Mouse (Mus musculus): ENCODE data around the gene Crebl2.

The Crebl2 gene

DNA sequence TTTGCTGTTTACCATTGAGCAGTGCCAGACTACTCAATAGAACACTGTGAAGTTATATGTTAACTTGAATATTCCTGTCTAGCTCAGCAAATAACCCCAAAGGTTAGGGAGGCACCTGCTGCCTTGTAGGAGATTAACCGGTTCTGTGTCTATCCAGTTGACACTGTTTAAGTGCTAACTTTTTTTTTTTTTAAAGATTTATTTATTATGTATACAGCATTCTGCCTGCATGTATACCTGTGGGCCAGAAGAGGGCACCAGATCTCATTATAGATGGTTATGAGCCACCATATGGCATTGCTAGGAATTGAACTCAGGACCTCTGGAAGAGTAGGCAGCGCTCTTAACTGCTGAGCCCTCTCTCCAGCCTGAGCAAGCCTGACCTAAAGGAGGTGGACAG is 43.1 kb downstream of the Crebl2 start:
- DNase-seq (ENCODE audit: low spot score), result no peak

DNA sequence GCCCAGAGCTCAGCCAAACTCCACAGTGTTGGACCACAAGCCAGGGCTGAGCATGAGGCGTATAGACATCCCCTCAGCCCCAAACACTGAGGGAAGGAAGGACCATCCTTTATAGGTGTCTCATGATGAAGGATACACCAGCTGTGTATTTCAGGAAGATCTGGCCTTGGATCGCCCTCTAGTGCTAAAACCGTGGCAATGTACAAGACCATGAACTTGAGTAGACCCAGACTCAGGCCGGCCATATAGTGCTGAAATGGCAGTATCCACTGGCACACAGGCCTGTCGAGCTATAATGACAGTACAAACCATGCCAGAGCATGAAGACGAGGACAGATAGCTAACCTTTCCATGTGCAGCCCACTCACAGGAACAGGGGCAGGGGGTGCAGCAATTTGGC is 46.8 kb downstream of the Crebl2 start:
- no peak for DNase-seq (ENCODE audit: low spot score)

DNA sequence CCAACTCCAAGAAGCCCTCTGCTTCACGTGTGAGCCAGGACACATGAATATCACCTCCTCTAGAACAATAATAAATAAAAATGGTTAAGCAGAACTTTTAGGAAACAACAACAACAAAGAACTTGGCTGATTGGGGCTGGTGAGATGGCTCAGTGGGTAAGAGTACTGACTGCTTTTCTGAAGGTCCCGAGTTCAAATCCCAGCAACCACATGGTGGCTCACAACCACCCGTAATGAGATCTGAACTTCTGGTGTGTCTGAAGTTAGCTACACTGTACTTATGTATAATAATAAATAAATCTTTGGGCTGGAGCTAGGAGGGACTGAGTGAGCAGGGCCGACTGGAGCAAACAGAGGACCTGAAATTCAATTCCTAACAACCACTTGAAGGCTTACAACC is 47.3 kb downstream of the Crebl2 start:
- DNase-seq (ENCODE audit: low spot score), result no peak

DNA sequence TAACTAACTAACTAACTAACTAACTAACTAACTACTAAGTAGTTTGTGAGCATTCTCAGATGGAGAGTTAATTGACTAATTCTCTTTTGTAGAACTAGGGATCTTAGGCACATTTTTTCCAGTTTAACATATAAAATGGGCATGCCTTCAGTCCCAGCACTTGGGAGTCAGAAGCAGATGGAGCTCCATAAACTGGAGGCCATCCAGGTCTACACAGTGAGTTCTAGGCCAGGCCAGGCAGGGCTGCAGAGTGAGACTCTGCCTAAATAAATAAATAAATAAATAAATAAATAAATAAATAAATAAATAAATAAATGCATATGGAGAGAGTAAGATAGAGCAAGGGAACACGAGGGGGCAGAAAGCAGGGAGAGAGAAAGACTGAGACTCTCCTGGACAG is 47.9 kb downstream of the Crebl2 start:
- no peak for DNase-seq (ENCODE audit: low spot score)

DNA sequence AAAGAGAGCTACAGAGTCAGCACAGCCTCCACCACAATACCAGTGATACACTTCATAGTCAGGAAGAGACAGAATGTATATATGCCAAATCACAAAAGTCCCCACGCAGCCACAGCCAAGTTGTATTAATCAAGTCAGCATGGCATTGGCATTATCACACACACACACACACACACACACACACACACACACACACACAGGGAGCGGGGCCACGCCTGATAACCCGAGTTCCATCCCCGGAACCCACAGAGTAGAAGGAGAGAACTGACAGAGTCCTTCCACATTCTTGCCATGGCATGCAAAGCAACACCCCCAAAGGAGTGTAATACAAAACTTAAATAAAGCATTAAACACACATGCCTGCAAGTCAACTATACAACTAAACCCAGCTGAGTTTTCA is 49.6 kb downstream of the Crebl2 start:
- DNase-seq (ENCODE audit: low spot score), result no peak

DNA sequence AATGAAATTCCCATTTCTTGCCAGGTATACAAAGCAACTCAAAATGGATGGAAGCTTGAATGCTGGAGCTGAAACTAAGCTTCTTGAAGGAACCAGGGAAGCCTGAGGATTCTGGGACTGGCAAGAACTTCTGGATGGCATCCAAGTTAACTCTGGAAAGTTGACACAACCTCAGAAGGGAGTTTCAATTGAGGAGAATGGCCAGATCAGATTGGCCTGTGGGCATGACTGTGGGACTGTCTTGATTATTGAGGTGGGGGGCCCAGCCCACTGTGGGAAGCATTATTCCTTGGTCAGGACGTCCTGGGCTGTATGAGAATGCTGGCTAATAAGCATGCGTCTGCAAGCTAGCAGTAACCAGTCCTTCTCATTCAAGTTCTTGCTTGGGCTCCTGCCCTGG is 50.1 kb downstream of the Crebl2 start:
- DNase-seq (ENCODE audit: low spot score), result no peak

DNA sequence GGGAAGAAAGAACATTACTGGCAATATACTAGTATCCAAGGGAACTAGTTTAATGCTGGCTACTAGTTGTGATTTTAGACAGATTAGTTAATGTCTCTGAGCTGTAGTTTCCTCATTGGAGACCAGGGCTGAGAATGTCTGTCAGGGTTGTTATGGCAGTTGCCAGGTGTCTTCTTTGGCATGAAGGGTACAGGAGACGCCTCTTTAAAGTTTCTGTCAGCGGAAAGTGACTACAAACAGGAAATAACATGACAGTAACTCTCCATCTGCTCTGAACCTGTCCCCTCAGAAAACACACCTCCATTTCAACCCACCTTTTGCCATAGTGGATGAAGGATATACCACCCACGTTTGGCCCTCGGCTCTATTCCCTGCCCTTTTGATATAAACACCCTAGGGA is 53.7 kb downstream of the Crebl2 start:
- DNase-seq (ENCODE audit: low spot score), result no peak

DNA sequence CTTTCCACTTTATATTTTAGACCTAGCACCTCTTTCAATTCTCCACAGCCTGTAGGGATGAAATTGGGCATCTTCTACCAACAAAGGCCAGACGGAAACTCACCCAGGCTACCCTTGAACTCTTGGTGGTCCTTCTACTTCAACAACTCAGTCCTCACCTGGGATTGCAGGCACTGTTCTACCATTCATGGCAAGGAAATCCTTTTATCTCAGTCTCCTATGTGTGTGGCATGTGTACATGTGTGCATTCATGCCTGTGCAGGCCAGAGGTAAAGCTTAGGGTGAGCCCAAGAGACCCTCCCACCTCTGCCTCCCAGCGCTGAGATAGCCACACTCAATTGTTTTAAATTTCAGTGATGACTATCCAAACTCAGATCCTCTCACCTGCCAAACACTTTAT is 55.6 kb downstream of the Crebl2 start:
- no peak for DNase-seq (ENCODE audit: low spot score)

DNA sequence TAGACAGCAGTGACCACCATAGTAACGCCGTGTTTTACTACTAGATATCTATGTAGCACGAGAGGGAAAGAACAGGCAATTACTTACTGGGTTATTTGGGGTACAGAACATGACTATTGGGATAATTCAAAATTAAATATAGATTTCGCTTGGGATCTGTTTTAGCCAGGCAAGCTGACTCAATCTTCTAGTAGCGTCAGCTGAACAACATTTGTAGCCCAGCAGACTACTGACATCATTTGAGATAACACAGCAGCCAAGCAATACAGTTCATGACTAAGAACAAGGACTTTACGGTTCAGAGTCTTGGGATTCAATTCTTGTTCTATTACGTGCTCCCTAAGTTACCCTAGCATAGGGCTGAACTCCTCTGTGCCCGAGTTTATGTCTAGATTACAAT is 56.5 kb downstream of the Crebl2 start:
- DNase-seq (ENCODE audit: low spot score), result no peak

DNA sequence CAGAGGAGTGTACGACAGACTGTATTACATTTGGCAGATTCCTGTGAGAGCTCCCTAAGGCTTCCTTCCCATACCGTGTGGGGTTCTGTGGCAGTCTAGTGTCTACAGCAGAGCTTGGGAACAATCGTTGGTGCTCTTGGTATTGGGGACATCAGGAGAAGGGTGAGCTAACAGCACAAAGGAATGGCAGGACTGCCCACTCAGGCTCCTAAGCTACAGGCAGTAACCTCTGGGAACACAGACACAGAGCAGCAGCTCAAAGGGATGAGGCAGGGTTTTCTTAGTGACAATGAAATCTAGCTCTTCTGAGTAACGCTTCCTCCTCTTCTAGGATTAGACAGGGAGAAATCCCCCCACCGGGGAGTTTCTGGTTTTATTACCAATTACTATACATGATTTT is 57.1 kb downstream of the Crebl2 start:
- DNase-seq (ENCODE audit: low spot score), result no peak

DNA sequence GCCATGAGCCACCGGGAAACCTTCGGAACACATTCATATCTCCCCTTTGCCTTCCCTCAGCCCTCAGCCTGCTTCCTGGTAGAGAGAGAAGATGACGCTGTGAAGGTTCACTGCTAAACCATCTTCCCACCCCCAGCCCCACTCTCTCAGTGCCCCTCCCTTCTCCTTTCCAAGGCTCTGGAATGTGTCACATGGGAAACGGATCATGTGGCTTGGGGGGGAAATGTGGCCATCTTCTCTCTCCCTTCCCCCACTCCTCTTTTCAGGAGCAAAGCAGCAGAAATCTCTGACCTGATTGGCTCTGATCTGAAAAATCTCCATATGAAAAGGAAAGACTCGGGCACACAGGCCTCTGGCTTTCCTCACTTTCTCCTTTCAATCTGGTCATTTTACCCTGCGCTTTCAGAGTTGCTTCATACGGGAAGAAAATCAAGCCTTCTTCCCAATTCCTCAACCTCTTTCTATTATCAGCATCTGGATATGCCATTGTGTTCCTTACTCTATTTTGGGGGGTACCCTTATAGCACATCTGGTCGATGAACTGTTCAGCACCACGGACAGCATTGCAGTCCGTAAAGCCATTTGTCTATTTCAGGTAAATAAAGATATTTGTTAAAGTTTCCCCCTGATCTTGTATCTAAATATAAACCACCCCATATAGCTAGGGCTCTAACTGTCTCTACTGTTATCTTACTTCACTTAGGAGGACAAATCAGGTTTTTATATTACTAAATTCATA is 57.9 kb downstream of the Crebl2 start:
- DNase-seq (ENCODE audit: low spot score), result no peak

DNA sequence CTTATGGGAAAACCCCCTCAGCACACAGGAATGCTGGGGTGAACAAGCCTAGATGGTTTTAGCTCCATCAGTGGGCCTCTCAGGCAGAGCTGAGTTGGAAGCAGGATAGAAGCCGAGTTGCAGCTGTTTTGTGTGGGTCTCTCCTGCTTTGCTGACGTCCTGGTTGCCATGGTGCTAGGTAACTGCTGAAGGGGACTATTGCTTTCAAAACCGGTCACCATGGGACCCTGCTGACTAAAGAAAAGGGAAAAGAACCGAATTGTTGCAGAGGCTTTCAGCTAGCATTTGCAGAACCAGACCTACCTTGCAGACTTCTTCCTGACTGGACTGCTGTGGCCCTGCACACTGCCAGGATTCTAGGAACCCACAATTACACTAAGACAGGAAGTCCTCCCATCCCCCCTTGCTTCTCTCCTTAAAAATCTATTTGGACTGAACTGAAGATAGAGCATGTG is 58.6 kb downstream of the Crebl2 start:
- no peak for DNase-seq (ENCODE audit: low spot score)

DNA sequence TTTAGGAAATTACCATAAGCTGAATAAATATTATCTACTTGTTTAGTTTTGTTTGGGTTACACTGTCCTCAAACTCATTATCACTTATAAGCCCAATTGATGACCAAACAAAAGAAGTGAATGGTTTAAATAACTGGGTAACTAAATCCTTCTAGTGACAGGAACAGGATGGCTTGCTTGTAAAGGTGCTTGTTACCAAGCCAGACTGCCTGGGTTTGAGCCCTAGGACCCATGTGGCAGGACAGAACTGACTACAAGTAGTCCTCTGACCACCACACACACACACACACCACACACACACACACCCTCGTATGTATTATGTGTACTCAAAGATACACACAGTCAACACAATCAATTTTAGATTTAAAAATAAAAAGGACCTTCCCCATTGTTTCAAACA is 59.8 kb downstream of the Crebl2 start:
- DNase-seq (ENCODE audit: low spot score), result no peak

DNA sequence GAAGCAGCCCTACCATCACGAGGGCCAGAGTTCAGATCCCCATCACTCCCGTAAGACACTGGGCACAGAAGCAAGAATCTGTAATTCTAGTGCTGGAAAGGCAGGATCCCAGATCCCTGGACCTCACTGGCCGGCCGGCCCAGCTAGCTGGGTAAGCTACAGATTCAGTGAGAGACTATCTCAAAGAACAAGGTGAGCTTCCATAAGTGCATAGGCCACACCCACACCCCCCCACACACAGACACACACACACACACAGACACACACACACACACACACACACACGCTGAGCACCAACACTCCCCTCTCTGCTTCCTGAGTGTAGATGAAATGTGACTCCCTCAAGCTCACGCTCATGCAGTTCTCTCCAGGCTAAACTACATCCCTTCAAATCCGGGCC is 60.5 kb downstream of the Crebl2 start:
- no peak for DNase-seq (ENCODE audit: low spot score)

DNA sequence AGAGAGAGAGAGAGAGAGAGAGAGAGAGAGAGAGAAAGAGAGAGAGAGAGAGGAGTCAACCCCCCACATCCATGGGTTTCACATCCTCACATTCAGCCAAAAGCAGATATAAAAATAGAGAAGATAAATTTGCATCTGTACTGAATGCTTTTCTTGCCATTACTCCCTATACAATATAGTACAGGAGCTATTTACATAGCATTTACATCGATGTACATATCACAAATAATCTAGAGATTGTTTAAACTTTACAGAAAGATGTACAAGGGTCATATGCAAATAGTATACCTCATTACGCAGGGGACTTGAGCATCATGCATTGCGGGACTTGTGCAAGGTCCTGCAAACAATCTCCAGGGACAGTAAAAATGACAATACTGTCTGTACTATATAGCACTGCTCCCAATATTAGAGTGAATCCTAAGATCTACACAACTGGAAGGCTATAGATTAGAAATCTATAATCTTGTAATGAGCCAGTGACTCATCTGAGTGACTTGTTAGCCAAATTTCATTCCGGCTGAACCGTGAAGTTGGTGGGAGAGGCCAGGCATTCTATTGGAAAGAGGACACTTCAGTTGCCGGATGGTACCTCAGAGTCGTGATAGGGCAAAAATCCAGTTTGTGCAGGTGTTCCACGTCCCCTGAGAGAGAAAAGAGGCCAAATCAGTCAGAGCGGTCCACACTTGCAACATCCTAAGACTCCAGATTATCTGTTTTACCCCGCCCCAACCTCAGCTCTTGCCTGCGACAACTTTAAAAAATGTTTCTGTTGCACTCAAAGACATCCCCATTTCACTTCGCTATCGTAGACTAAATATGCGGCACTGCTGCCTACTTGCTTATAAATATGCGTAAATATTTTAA is 66.8 kb downstream of the Crebl2 start:
- no peak for DNase-seq (ENCODE audit: low spot score)

DNA sequence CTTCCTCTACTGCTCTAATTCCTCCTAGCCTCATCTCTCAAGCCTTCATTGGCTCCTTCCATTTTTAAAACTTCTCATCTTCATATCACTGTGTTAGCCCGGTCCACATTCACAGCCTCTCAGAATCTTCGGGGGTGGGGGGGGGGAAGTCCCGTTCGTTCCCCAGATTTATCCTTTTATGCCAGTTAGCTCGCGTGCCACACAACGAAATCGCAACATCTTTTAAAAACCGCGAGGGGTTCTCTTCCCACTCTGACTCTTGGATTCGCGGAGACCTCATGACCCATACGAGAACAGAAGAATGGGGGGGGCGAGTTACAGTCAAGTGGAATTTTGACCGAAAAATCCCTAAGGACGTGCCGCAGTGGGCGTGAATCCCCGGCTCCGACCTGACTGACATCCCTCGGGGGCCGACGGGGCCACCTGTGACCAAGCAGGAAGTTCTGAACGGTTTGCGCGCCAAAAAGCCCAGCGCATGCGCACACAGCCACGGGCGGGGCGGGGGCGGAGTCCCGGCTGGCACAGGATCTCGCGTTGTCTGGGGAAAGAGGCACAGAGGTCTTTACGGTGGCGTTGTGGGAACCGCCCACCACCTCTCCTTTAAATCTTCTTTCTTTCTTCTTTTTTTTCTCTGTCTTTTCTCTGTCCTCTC is 67.6 kb downstream of the Crebl2 start:
- DNase-seq (ENCODE audit: low spot score), result peak; percentile 98

DNA sequence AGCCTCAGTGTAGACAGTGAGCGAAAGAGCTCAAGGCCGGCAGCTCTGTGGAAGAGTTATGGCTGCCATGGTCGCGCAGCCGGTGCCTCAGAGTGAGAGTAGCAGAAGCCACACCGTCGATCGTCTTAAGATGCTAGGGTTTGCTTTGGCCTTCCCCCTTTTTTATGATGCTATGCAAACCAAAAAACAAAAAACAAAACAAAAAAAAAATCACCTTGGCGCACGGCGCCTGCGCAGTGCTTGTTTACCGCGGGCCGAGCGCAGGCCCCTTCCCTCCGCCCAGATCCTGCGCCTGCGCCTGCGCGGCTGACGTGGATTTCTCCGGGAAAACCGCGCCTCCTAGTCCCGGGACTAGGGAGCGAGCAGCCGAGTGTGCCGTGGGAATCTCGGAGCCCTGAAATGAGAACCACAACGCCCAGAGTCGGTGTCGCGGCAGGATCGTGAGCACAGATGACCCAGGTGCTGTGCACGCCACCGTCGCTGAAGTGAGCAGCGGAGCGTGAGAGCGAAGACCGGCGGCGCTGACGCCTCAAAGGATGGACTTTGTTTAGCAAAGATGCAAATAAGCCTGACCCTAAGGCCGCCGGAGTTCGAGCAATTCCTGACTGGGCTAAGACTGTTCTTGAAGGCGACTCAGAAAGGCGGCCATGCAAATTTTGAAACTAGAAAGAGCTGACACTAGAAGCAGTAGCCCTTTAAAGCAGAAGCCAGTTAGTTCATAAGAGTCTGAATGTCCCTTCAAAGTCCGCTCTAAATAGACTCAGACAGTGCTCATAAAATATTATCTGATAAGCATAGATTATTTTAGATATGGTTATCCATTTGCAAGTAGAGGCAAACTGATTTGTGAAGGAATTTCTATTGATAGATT is 68.4 kb downstream of the Crebl2 start, which contains the start of gene Gpr19:
Gpr19 (minus strand) TSS at position 484 of the 871 bp plus-strand sequence.
- DNase-seq (ENCODE audit: low spot score), result peak; percentile 84

DNA sequence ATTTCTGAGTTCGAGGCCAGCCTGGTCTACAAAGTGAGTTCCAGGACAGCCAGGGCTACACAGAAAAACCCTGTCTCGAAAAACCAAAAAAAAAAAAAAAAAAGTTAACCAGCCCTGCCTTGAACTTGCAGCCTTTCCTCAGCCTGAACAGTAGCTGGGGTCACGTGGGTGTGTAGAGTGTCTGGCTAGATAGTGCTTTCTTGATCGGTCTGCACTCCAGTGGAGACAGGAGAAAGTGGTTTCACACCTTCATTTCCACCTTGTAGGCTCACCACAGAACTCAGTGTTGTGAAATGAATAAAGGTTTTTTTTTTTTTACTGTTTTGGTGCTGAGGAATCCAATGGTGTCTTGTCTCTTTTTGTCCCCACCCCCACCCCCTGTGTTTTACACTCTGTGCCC is 73.4 kb downstream of the Crebl2 start:
- DNase-seq (ENCODE audit: low spot score), result no peak

DNA sequence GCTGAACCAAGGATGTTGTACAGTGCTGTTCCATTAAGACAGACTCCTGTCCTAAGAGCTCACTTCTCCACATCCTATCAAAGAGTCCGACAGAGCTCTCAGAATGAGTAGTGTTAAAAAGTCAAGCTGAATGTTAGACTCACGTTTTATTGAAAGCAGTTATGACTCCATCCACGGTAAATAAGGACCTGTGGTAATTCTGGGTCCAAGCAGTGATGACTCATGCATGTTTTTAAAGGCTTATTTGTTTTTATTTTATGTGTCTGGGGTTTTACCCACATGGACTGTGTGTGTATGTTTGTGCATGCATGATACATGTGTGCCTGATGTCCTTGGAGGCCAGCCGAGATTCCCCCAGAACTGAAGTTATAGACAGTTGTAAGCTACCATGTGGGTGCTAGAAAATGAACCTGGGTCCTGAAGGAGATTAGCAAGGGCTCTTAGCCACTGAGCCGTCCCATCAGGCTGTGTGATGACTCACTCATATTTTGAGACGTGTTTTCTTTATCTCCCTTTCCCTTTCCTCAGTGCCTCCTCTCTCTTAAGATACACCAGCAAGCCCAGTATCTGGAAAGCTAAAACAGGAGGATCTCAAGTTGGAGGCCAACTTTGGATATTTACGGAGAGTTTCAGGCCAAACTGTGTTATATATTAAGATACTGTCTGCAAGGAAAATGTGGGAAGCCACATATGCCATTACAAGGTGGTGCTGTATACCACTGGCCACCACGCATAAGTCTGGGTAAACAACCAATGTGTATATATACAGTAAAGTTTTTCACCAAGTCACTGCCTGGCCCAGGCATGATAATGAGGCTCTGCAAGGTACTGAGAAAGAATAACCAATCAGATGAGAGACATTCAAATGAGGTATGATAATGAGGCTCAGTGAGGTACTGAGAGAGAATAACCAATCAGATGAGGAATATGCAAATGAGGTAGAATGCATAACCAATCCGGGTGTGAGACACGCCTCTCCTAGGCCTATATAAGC is 74.2 kb downstream of the Crebl2 start:
- no peak for DNase-seq (ENCODE audit: low spot score)

DNA sequence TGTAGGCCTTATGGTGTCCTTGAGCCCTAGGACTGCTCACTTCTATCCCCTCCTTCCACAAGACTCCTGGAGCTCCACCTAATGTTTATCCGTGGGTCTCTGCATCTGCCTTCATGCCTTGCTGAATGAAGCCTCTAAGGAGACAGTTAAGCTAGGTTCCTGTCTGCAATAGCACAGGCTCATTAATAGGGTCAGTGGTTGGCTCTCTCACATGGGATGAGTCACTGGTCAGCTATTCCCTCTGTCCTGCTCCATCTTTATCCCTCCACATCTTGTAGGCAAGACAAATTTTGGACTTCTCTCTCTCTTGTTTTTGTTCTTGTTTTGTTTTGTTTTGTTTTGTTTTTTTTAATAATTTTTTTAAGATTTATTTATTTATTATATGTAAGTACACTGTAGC is 75.9 kb downstream of the Crebl2 start:
- no peak for DNase-seq (ENCODE audit: low spot score)

Data from ovary, postnatal 14 days (tissue).